8 mouse cellular contexts compared by ENCODE assay signal in genomic region chr5:90930546-90930945, GRCm38 (mm10). TPM values are rescaled to one million over a fixed set of nuclear protein-coding genes. Genes with fewer than 3 reads are reported as not detected.
DNase-seq lines count a peak whose midpoint lies in the region; ATAC-seq lines count a peak whose summit lies in the region.

No protein-coding gene starts in this region.

- peak overlapping the region; percentile 98 for H3K27ac ChIP-seq in forebrain, embryonic 14.5 days (ENCODE audit: low read depth, low read length)
- H3K27ac ChIP-seq in liver, embryonic 16.5 days (ENCODE audit: low read length) = no peak overlapping the region

- H3K9me3 ChIP-seq in forebrain, embryonic 14.5 days (replicated peaks; ENCODE audit: control insufficient read depth, low read length) = no peaks in the 10 kb centered on the region
- no peaks in the 10 kb centered on the region for H3K9me3 ChIP-seq in liver, embryonic 16.5 days (replicated peaks; ENCODE audit: control insufficient read depth, low read length)

- H3K4me3 ChIP-seq in forebrain, embryonic 14.5 days (ENCODE audit: low read depth, low read length) = peak overlapping the region; percentile 77
- peak overlapping the region; percentile 75 for H3K4me3 ChIP-seq in liver, embryonic 16.5 days (ENCODE audit: low read depth, low read length)

- H3K27me3 ChIP-seq in forebrain, embryonic 14.5 days (replicated peaks; ENCODE audit: control insufficient read depth, insufficient read depth, low read length) = no peaks in the 10 kb centered on the region
- no peaks in the 10 kb centered on the region for H3K27me3 ChIP-seq in liver, embryonic 16.5 days (ENCODE audit: control insufficient read depth, insufficient read depth, low read depth, low read length)

- H3K4me1 ChIP-seq in forebrain, embryonic 14.5 days (ENCODE audit: control insufficient read depth, insufficient read depth, low read length) = peaks cover 6% of the 10 kb centered on the region; the same call in 1 of the 2 replicates
- peaks cover 5% of the 10 kb centered on the region for H3K4me1 ChIP-seq in liver, embryonic 16.5 days (ENCODE audit: control insufficient read depth, low read depth, low read length)

- H3K36me3 ChIP-seq in forebrain, embryonic 14.5 days (ENCODE audit: control insufficient read depth, insufficient read depth, low read length) = peaks cover 7% of the 10 kb centered on the region; the same call in 1 of the 2 replicates
- H3K36me3 ChIP-seq in liver, embryonic 16.5 days (ENCODE audit: control insufficient read depth, insufficient read depth) = no peaks in the 10 kb centered on the region

- 46% methylated on average over 2 of the region's 2 CpGs for WGBS in forebrain, embryonic 14.5 days
- WGBS in liver, embryonic 16.5 days (ENCODE audit: insufficient replicate concordance) = 59% methylated on average over 2 of the region's 2 CpGs

- peak overlapping the region; percentile 55 for H3K4me2 ChIP-seq in forebrain, embryonic 14.5 days (ENCODE audit: low read length)
- H3K4me2 ChIP-seq in liver, embryonic 16.5 days (ENCODE audit: low read depth, low read length) = peak overlapping the region; percentile 84

- ATAC-seq in frontal cortex, adult (ENCODE audit: low TSS enrichment) = peak; percentile 33
- ATAC-seq in forebrain, embryonic 14.5 days = peak; percentile 3; the same call in 1 of the 2 replicates
- ATAC-seq in liver, embryonic 16.5 days (ENCODE audit: low read depth) = no peak

- no peak for DNase-seq in frontal cortex, postnatal 10 days (ENCODE audit: low spot score in 2 of 2)
- DNase-seq in CD4-positive, CD25-positive, alpha-beta regulatory T cell, adult 2 months (ENCODE audit: low read depth, low spot score) = peak; percentile 22
- DNase-seq in forebrain, embryonic 14.5 days (ENCODE audit: low spot score) = no peak
- no peak for DNase-seq in adipocyte (ENCODE audit: low spot score)
- DNase-seq in right cerebral cortex, postnatal 4 days = no peak
- DNase-seq in urinary bladder, postnatal 4 days (ENCODE audit: low spot score in 2 of 2) = no peak

- H3K9ac ChIP-seq in forebrain, embryonic 14.5 days (ENCODE audit: low read length) = peak overlapping the region; percentile 99
- peak overlapping the region; percentile 80 for H3K9ac ChIP-seq in liver, embryonic 16.5 days (ENCODE audit: low read depth, low read length)

RNA-seq across cellular contexts. Expression of gene Mthfd2l, which starts 0.4 kb away (rescaled TPM):
- polyA plus RNA-seq in forebrain, embryonic 14.5 days (2014; fragmentation: Nextera tagmentation; extraction: Ambion mirVana) = 71.9 and 86.0 TPM in 2 replicates
- polyA plus RNA-seq in liver, embryonic 16.5 days (2015; fragmentation: Nextera tagmentation; extraction: Ambion mirVana) = 4.8 and 5.8 TPM in 2 replicates

RNA-seq across cellular contexts. Expression of gene Cxcl2, which starts 26.9 kb away (rescaled TPM):
- polyA plus RNA-seq in forebrain, embryonic 14.5 days (2014; fragmentation: Nextera tagmentation; extraction: Ambion mirVana) = not detected in 2 replicates
- not detected in 2 replicates for polyA plus RNA-seq in liver, embryonic 16.5 days (2015; fragmentation: Nextera tagmentation; extraction: Ambion mirVana)

RNA-seq across cellular contexts. Expression of gene Cxcl1, which starts 39.5 kb away (rescaled TPM):
- 0.56 TPM in 1 of 2 replicates, not detected in the other for polyA plus RNA-seq in forebrain, embryonic 14.5 days (2014; fragmentation: Nextera tagmentation; extraction: Ambion mirVana)
- polyA plus RNA-seq in liver, embryonic 16.5 days (2015; fragmentation: Nextera tagmentation; extraction: Ambion mirVana) = 1.4 and 1.5 TPM in 2 replicates

Comparison
In these comparisons a context has a peak if more than half of its experiments do, and no peak if none do; other contexts are left out.
1. RNA of gene Mthfd2l, which starts 0.4 kb away (polyA plus RNA-seq): 71.9 to 86.0 TPM in forebrain, embryonic 14.5 days; 4.8 to 5.8 TPM in liver, embryonic 16.5 days; every median in the first group is over 10 times any median in the second.